9 mouse cellular contexts compared by ENCODE assay signal in genomic region chr14:31365350-31365749, GRCm38 (mm10). TPM values are rescaled to one million over a fixed set of nuclear protein-coding genes. Genes with fewer than 3 reads are reported as not detected.
DNase-seq lines count a peak whose midpoint lies in the region; ATAC-seq and TF ChIP-seq lines count a peak whose summit lies in the region.
"Had no signal": no experiment of that assay in that cellular context is flagged by ENCODE, and none has a peak within 500 bp of the region (broad histone marks: within the 10 kb centered on the region; RNA-seq: fewer than 3 reads in every experiment).

No protein-coding gene starts in this region.

- no peak overlapping the region for H3K4me3 ChIP-seq in heart, postnatal 0 days (ENCODE audit: low read depth, low read length)
- no peak overlapping the region for H3K4me3 ChIP-seq in heart, embryonic 10.5 days
- no peak overlapping the region for H3K4me3 ChIP-seq in thymus, adult 2 months (ENCODE audit: control insufficient read depth, insufficient read depth, low read length)
- H3K4me3 ChIP-seq: embryonic facial prominence, embryonic 13.5 days had no signal

- H3K36me3 ChIP-seq in heart, postnatal 0 days (replicated peaks; ENCODE audit: control insufficient read depth, insufficient read depth, low read length): peaks cover 92% of the 10 kb centered on the region
- peaks cover 84% of the 10 kb centered on the region for H3K36me3 ChIP-seq in heart, embryonic 10.5 days
- H3K36me3 ChIP-seq in thymus, adult 2 months (ENCODE audit: control insufficient read depth, insufficient read depth, low read length): peaks cover 72% of the 10 kb centered on the region

- H3K4me1 ChIP-seq in heart, postnatal 0 days (ENCODE audit: control insufficient read depth, insufficient read depth): no peaks in the 10 kb centered on the region
- H3K4me1 ChIP-seq in heart, embryonic 10.5 days: no peaks in the 10 kb centered on the region
- H3K4me1 ChIP-seq in thymus, adult 2 months (replicated peaks; ENCODE audit: control insufficient read depth, insufficient read depth, low read length): no peaks in the 10 kb centered on the region
- H3K4me1 ChIP-seq: embryonic facial prominence, embryonic 13.5 days had no signal

- H3K27ac ChIP-seq in heart, postnatal 0 days (ENCODE audit: low read depth): no peak overlapping the region
- H3K27ac ChIP-seq in heart, embryonic 10.5 days: no peak overlapping the region
- H3K27ac ChIP-seq in thymus, adult 2 months (ENCODE audit: control insufficient read depth, insufficient read depth, low read length): no peak overlapping the region
- H3K27ac ChIP-seq: embryonic facial prominence, embryonic 13.5 days had no signal

- H3K4me2 ChIP-seq in heart, postnatal 0 days (ENCODE audit: low read depth, low read length): no peak overlapping the region
- H3K4me2 ChIP-seq: embryonic facial prominence, embryonic 13.5 days had no signal

- H3K9ac ChIP-seq in heart, postnatal 0 days (replicated peaks; ENCODE audit: low read depth, low read length): no peak overlapping the region
- H3K9ac ChIP-seq: embryonic facial prominence, embryonic 13.5 days had no signal

- no peak for TF ChIP-seq POLR2A in thymus, adult 2 months (IDR thresholded peaks at IDR 0.05; ENCODE audit: control insufficient read depth, extremely low read depth, insufficient read depth, low read length, poor library complexity)

- no peak for ATAC-seq in heart, postnatal 0 days (ENCODE audit: insufficient read depth, low read depth)

- TF ChIP-seq EP300 in heart, postnatal 0 days (IDR thresholded peaks at IDR 0.05; ENCODE audit: low read depth): no peak

- no peaks in the 10 kb centered on the region for H3K9me3 ChIP-seq in heart, postnatal 0 days (replicated peaks; ENCODE audit: control insufficient read depth, low read length)
- H3K9me3 ChIP-seq in heart, embryonic 10.5 days: no peaks in the 10 kb centered on the region
- H3K9me3 ChIP-seq: embryonic facial prominence, embryonic 13.5 days had no signal

- TF ChIP-seq CTCF in heart, postnatal 0 days (IDR thresholded peaks at IDR 0.05; ENCODE audit: low read depth): peak; percentile 60
- TF ChIP-seq CTCF in thymus, adult 2 months (IDR thresholded peaks at IDR 0.05; ENCODE audit: borderline replicate concordance, control insufficient read depth, extremely low read depth, insufficient read depth, low read length, poor library complexity): no peak

- H3K27me3 ChIP-seq in heart, postnatal 0 days (ENCODE audit: control insufficient read depth, insufficient read depth, low read length): no peaks in the 10 kb centered on the region
- H3K27me3 ChIP-seq in heart, embryonic 10.5 days (ENCODE audit: insufficient read depth, poor library complexity, severe bottlenecking): no peaks in the 10 kb centered on the region
- H3K27me3 ChIP-seq in thymus, adult 2 months (ENCODE audit: control insufficient read depth, insufficient read depth, low read length): no peaks in the 10 kb centered on the region
- H3K27me3 ChIP-seq: embryonic facial prominence, embryonic 13.5 days had no signal

- peak; percentile 41 for DNase-seq in heart, postnatal 0 days (ENCODE audit: low spot score)
- DNase-seq in heart, embryonic 10.5 days (ENCODE audit: low spot score): no peak
- DNase-seq in 416B (ENCODE audit: low read depth): peak; percentile 73
- peak; percentile 85 for DNase-seq in NIH3T3 (ENCODE audit: low read depth)
- DNase-seq in cerebellum, adult 9-10 months: peak; percentile 87
- peak; percentile 88 for DNase-seq in induced T-regulatory cell, adult 2 months (ENCODE audit: low read depth)
- DNase-seq in lung, postnatal 36 days: peak; percentile 85
- DNase-seq in thymus, adult 2 months: peak; percentile 71

RNA-seq across cellular contexts. Expression of gene Capn7, which starts 28.9 kb away (rescaled TPM):
- 34.0 and 51.2 TPM in 2 replicates for total RNA-seq in heart, postnatal 0 days (2014; rRNA removed; ENCODE audit: low replicate concordance)
- 32.3 and 33.8 TPM in 2 replicates for polyA plus RNA-seq in heart, postnatal 0 days (2015; fragmentation: Nextera tagmentation; extraction: Ambion mirVana)
- 37.1 and 40.8 TPM in 2 replicates for polyA plus RNA-seq in heart, embryonic 10.5 days (2016; fragmentation: Nextera tagmentation; extraction: Ambion mirVana)
- 23.8 and 24.2 TPM in 2 replicates for polyA plus RNA-seq in thymus, adult 2 months (2012; rRNA removed)

RNA-seq across cellular contexts. Expression of gene Dnah1, which starts 41.7 kb away (rescaled TPM):
- total RNA-seq in heart, postnatal 0 days (2014; rRNA removed; ENCODE audit: low replicate concordance): 0.08 TPM in 1 of 2 replicates, not detected in the other
- 0.10 and 0.15 TPM in 2 replicates for polyA plus RNA-seq in heart, postnatal 0 days (2015; fragmentation: Nextera tagmentation; extraction: Ambion mirVana)
- 1.6 and 2.8 TPM in 2 replicates for polyA plus RNA-seq in heart, embryonic 10.5 days (2016; fragmentation: Nextera tagmentation; extraction: Ambion mirVana)
- polyA plus RNA-seq in thymus, adult 2 months (2012; rRNA removed): 0.39 and 0.54 TPM in 2 replicates
